Mouse (Mus musculus): ENCODE results near the gene Rnaseh2a.

Gene Rnaseh2a

GRCm38 (mm10) chr8:84969241-84970134, at the start of gene Rnaseh2a, which contains the start of the genes Gm49661 and Prdx2:
Gene Rnaseh2a (minus strand): TSS chr8:84969767.
Gene Gm49661 (minus strand): TSS chr8:84969433.
Gene Prdx2 (plus strand): TSS chr8:84969587.
- peak; percentile 90 for DNase-seq

- no peak for DNase-seq
Observed at GRCm38 (mm10) chr8:85017209-85017608, 47.6 kb upstream of the Rnaseh2a start.

DNA sequence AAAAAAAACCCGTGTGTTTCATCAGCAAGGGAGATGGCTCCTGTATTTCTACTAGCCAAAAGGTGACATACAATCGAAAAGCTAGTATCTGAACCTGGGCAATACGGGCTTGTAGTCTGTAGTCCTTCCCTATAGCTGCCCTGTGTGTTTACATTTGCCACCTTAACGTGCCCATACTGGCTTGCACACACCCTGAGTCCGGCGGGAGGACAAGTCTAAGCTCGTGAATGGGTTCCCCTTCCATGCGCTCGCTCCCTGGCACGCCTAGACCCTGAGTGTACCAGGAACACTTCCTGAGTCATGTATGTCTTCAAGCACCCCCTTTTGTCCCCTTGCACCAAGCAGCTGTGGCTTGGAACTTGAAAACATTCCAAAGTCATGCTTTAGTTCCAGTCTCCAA, 47.2 kb upstream of the Rnaseh2a start:
- no peak for DNase-seq

GRCm38 (mm10) chr8:85014431-85014830, 44.9 kb upstream of the Rnaseh2a start, which contains the start of gene Best2:
Gene Best2 (minus strand): TSS chr8:85014531.
- DNase-seq, result no peak

DNA sequence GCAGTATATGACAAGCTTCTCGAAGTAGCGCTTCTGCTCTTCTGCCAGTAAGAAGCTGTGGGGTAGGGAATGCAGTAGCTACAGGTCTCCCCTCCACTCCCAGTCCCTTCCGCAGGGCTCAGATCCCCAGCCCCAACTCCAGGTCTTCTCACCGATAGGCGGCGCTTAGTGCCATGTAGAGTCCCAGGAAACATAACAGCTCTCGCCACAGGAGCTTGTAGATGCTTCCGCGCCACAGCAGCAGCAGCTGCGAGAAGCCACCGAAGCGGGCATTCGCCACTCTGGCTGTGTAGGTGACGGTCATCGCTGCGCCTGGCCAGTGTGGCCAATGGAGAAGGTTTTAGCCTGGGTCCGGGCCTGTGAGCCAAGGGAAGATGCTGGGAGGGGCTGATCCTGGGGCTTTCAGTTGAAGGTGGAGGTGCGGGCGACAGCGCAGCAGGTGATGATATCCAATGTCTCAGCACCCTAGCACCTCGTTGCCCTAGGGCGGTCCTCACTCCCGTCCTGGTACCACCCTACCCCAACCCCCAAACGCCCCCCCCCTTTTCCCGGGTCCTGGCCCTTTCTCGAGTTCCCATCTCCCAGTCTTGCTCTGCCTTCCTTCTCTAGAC, 43.8 kb upstream of the Rnaseh2a start:
- peak; percentile 84 for DNase-seq

DNA sequence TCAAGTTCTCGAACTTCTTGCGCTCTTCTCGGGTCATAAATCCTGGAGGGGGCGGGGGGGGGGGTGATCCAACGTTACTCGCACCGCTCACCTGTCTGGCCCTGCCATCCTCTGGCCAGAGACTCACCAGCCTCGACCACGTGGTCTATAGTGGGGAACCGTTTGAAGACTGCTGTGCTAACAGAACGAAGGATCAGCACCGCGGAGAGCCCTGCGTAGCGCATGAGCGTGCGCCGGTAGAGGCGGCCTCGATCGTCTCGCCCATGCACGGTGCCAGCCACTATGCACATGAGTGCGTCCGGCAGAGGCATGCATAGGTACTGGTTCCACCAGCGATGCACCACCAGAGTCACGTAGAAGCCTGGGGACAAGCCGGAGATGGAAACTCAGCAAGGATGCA, 41.7 kb upstream of the Rnaseh2a start:
- no peak for DNase-seq

DNA sequence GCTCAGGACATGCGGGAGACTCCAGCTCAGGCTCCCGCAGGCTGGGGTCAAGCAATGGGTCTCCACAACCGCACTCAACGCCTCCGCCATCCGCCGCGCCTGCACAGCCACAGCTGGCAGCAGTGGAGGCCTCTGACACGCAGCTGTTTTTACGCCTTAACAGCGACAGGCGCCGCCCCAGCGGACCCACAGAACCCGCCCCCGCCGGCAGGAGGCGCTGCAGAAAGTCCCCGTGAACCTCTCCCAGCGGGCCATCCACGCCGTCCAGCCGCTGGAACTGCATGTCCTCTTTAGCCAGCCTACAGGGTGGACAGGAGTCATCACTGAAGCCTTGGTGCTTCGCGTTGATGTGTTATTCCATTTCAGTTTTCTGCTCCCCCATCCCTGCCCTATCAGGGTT, 38.1 kb upstream of the Rnaseh2a start:
- peak; percentile 58 for DNase-seq

DNA sequence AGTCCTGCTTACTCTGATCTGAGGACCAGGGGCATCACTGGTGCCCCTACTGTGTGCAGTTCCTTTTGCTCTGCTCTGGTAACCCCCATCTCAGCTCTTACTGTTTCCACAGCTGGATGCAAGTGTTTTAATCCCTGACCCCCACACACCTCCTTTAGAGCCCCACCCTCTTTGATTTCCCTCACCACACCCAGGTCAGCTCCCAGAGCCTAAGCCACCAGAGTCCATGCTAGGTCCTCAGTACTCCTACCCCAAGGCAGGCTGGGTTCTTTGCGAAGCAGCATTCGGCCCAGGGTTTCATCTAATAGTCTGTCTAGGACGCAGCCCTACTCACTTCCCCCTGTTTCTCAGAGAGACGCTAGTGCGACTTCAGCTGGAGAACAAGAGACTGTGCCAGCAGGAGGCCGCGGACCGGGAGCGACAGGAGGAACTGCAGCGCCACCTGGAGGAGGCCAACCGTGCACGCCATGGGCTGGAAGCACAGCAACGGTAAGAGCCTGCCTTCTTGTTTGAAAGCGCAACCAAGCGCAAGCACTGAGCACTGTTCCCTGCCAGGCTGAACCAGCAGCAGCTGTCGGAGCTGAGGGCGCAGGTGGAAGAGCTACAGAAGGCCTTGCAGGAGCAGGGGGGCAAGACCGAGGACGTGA, 28.2 kb upstream of the Rnaseh2a start:
- peak; percentile 94 for DNase-seq

- no peak for DNase-seq
Observed at GRCm38 (mm10) chr8:84996978-84997377, 27.4 kb upstream of the Rnaseh2a start.

DNA sequence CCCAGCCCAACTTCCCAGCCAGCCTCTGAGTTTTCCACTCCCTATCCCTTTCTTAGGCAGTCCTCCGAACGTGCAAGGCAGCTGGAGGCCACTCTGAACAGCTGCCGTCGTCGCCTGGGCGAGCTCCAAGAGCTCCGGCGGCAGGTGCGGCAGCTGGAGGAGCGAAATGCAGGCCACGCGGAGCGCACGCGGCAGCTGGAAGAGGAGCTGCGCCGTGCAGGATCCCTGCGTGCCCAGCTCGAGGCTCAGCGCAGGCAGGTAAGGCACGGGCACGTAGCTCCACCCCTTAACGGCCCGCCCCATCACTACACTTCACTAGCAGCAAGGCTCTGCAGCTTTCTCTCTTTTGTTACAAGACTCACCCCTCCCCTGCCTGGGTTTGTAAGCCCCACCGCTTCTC, 26.1 kb upstream of the Rnaseh2a start:
- DNase-seq, result no peak

- no peak for DNase-seq
Observed at GRCm38 (mm10) chr8:84994375-84994774, 24.8 kb upstream of the Rnaseh2a start.

DNA sequence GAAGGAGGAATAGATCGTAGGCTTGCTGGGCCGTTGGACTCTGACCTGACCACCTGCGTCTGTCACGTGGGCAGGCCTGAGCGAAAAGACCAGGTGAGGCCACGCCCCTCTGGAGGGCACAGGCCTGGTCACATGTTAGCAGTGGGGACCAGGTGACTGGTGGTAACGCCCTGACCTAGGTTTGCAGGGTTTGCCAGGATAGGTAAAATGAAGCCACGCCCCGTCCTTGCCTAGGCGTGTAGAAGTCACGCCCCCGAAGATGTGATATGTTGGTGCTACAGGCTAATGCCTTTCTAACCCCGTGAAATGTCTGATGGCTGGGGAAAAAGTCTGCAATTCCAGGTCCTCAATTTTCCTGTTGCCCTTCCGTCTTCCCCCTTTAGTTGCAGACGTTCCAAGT, 21.3 kb upstream of the Rnaseh2a start:
- DNase-seq, result peak; percentile 91

DNA sequence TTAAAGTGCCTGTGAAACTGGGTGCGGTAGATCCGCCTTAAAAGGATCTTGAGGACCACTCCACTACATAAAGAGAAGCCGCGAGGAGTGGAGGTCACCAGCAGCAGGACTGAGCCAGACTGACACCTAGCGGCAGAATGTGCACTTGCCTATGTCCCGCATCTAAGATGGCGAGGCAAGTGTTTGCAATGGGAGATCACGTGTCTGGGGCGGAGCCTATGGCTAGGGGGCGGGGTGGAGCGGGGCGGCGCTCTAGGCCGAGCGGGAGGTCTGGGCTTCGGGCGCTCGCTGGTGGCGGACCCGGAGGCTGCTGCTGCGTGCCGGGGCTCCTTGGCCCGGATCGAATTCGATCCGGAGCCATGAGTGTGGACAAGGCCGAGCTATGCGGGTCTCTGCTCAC, 20.8 kb upstream of the Rnaseh2a start, which contains the start of gene Hook2:
Gene Hook2, plus strand, starts transcription at position 255 of the 400 bp plus-strand sequence.
- DNase-seq, result peak; percentile 99

DNA sequence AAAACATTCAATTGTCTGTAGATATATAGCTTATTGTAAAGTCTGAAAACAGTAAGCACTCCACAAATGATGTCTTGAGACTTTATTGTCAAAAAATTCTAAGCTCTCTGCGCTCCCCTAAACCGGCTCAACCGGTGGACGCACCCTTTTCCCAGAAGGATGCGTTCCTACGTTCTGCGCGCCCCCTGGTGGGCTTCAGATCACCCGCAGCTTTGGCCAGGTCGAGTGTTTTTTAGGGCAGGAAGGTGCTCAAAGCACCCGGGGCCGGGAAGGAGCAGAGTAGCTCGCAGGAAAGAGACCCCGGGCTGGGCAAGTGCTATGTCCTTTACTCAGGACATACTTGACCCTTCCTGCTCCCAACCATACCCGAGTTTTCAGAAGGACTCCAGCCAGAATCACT, 20.2 kb upstream of the Rnaseh2a start:
- DNase-seq, result peak; percentile 97

DNA sequence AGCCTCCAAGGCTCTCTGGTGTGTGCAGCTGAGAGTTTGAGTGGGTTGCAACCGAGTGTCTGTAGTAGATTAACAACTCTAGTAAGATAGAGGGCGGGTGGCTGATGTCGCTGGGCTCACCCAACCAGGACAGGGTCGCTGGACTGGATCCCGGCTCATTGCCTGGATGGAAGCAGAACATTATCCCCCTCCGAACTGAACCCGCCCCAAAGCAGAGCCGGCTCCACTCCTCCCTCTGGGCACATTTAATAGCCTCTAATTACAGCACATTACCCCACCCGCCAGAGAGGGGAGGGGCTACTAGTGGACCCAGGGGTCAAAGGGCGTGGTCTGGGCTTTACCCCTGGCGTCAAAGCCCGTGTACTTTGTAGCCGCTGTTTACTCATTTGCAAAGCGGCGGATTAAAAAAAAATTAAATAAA, 19.8 kb upstream of the Rnaseh2a start:
- DNase-seq, result peak; percentile 84

- no peak for DNase-seq
Observed at GRCm38 (mm10) chr8:84987903-84988302, 18.3 kb upstream of the Rnaseh2a start.

DNA sequence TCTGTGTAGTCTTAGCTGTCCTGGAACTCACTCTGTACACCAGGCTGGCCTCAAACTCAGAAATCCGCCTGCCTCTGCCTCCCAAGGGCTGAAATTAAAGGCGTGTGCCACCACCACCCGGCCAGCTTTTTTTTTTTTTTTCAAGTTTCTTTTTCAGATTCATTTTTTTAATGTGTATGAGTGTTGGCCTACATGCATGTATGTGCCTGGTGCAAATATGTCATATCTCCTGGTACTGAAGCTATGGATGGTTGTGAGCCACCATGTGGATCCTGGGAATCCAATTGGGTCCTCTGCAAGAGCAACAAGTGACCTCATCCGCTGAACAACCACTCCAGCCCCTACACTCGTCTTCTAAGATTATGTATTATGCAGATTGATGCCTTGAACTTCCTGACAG, 17.8 kb upstream of the Rnaseh2a start:
- no peak for DNase-seq

- DNase-seq, result no peak
Observed at GRCm38 (mm10) chr8:84986379-84986945, 16.9 kb upstream of the Rnaseh2a start.

GRCm38 (mm10) chr8:84985684-84986378, 16.3 kb upstream of the Rnaseh2a start:
- DNase-seq, result peak; percentile 98

DNA sequence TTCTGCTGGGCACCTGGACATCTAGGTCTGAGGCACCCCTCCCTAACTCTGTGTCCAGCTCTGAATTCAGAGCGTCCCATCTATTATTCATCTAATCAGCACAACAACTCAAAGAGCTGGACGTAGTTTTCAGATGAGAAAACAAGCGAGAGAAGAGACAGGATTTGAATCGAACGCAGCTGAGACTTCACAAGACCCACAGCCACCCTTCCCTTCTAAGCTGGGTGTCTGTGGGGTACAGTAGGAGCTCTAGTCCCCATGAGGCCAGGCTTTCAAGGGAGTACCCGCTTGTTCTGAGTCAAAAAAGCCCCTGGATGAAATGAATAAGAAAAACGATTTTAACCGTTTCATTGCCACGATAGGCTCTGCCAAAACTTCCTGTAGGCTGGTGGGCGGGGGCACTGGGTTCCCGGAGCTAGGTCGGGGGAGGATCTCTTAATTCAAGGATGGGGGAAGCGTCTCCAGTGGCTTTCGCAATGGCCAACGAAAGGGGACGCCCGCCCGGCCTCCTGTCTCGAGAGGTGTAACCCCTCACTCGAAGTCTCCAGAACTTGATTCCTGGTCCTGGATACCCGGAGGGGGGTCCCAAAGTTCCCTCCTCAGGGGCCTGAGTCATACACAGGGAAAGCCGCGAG, 15.6 kb upstream of the Rnaseh2a start:
- DNase-seq, result no peak

- peak; percentile 83 for DNase-seq
Observed at GRCm38 (mm10) chr8:84984294-84985048, 14.9 kb upstream of the Rnaseh2a start.

Data from kidney, postnatal 10 days (tissue).